In the genomic region with DNA sequence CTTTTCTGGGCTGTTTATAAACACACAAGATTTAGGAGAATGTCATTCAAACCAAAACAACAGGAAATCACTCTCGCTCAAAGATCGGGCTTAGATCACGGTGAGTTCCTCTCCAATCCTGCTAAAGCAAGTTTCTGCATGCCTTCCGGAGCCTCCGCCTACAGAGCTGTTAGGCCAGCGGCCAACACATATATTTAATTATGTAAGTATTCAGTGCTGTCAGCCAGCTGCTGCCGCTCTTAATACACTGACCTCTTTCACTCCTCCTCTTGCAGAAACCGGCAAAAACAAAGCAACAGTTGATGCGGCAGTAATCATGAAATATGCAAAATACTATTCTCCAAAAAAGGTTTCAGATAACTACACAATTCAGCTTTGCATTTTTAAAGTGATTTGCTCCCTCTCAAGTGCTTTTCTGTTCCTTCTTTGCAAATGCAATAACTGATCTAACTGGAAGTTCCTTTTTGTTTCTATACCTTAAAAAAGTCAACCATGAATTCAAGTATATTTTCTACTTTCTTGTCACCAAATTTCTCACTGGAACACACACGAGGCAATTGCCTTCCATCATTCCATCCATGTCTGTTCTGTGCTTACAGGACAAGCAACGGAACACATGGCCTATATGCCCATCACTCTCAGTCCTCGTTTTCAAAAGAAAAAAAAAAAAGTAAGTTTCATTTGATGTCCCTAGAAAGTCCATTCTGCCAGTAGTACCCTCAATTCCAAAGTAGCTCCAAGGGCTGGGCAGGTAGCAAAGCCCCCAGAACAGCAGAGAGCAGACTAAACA, we compare ENCODE assay signal across 8 mouse cellular contexts.
DNase-seq lines count a peak whose midpoint lies in the region; ATAC-seq lines count a peak whose summit lies in the region.

No protein-coding gene starts in this region.

- DNase-seq in heart, adult 11 months = peak; percentile 91
- peak; percentile 75 for DNase-seq in MN1 (ENCODE audit: low spot score)
- DNase-seq in forebrain, embryonic 10.5 days (ENCODE audit: extremely low spot score, low spot score) = peak; percentile 28
- peak; percentile 13 to 56 for DNase-seq in left cerebral cortex, adult 9 months (ENCODE audit: low spot score in 2 of 2)
- peak; percentile 49 to 67 for DNase-seq in urinary bladder, postnatal 36 days (ENCODE audit: low spot score in 2 of 2)

- no peaks in the 10 kb centered on the region for H3K36me3 ChIP-seq in heart, embryonic 11.5 days (ENCODE audit: control insufficient read depth, insufficient read depth, low read length)
- no peaks in the 10 kb centered on the region for H3K36me3 ChIP-seq in forebrain, embryonic 10.5 days (replicated peaks)
- no peaks in the 10 kb centered on the region for H3K36me3 ChIP-seq in hindbrain, embryonic 15.5 days
- no peaks in the 10 kb centered on the region for H3K36me3 ChIP-seq in midbrain, embryonic 13.5 days

- H3K4me2 ChIP-seq in heart, embryonic 11.5 days = no peak overlapping the region
- peak overlapping the region; percentile 24; the same call in 1 of the 2 replicates for H3K4me2 ChIP-seq in hindbrain, embryonic 15.5 days
- H3K4me2 ChIP-seq in midbrain, embryonic 13.5 days (replicated peaks) = no peak overlapping the region

- no peak for ATAC-seq in heart, embryonic 11.5 days (replicated peaks; ENCODE audit: insufficient number of reproducible peaks, low FRiP score, low TSS enrichment)
- peak; percentile 84 for ATAC-seq in hindbrain, embryonic 15.5 days (ENCODE audit: low FRiP score, low read depth)
- peak; percentile 89 for ATAC-seq in midbrain, embryonic 13.5 days

- H3K27me3 ChIP-seq in heart, embryonic 11.5 days (ENCODE audit: control insufficient read depth, insufficient read depth, low read length) = no peaks in the 10 kb centered on the region
- H3K27me3 ChIP-seq in forebrain, embryonic 10.5 days (ENCODE audit: poor library complexity, severe bottlenecking) = no peaks in the 10 kb centered on the region
- no peaks in the 10 kb centered on the region for H3K27me3 ChIP-seq in hindbrain, embryonic 15.5 days
- no peaks in the 10 kb centered on the region for H3K27me3 ChIP-seq in midbrain, embryonic 13.5 days

- H3K9ac ChIP-seq in heart, embryonic 11.5 days (ENCODE audit: low read depth, low read length) = no peak overlapping the region; the same call in 1 of the 2 replicates
- no peak overlapping the region for H3K9ac ChIP-seq in hindbrain, embryonic 15.5 days
- no peak overlapping the region for H3K9ac ChIP-seq in midbrain, embryonic 13.5 days (replicated peaks)

- no peak overlapping the region; the same call in 1 of the 2 replicates for H3K27ac ChIP-seq in heart, embryonic 11.5 days (ENCODE audit: low read depth, low read length)
- peak overlapping the region; percentile 54 for H3K27ac ChIP-seq in forebrain, embryonic 10.5 days
- H3K27ac ChIP-seq in hindbrain, embryonic 15.5 days (replicated peaks) = 0 out of 2 replicates have a peak overlapping the region, but pooled peaks have one; percentile 49
- 0 out of 2 replicates have a peak overlapping the region, but pooled peaks have one; percentile 30 for H3K27ac ChIP-seq in midbrain, embryonic 13.5 days

- no peak overlapping the region for H3K4me3 ChIP-seq in heart, embryonic 11.5 days (ENCODE audit: low read depth, low read length)
- H3K4me3 ChIP-seq in forebrain, embryonic 10.5 days = no peak overlapping the region
- no peak overlapping the region for H3K4me3 ChIP-seq in hindbrain, embryonic 15.5 days
- no peak overlapping the region for H3K4me3 ChIP-seq in midbrain, embryonic 13.5 days (replicated peaks)

- peaks cover 23% of the 10 kb centered on the region for H3K4me1 ChIP-seq in heart, embryonic 11.5 days (ENCODE audit: control insufficient read depth, insufficient read depth, low read length)
- peaks cover 61% of the 10 kb centered on the region for H3K4me1 ChIP-seq in forebrain, embryonic 10.5 days
- H3K4me1 ChIP-seq in hindbrain, embryonic 15.5 days (replicated peaks) = peaks cover 10% of the 10 kb centered on the region
- peaks cover 22% of the 10 kb centered on the region for H3K4me1 ChIP-seq in midbrain, embryonic 13.5 days (replicated peaks)

- H3K9me3 ChIP-seq in heart, embryonic 11.5 days (replicated peaks; ENCODE audit: control insufficient read depth, low read length) = no peaks in the 10 kb centered on the region
- H3K9me3 ChIP-seq in forebrain, embryonic 10.5 days = no peaks in the 10 kb centered on the region
- H3K9me3 ChIP-seq in hindbrain, embryonic 15.5 days = no peaks in the 10 kb centered on the region
- no peaks in the 10 kb centered on the region for H3K9me3 ChIP-seq in midbrain, embryonic 13.5 days

- 62% methylated on average over 12 of the region's 12 CpGs for WGBS in heart, embryonic 11.5 days (ENCODE audit: insufficient replicate concordance)
- WGBS in forebrain, embryonic 10.5 days = 34% methylated on average over 12 of the region's 12 CpGs
- WGBS in hindbrain, embryonic 15.5 days = 9% methylated on average over 12 of the region's 12 CpGs
- WGBS in midbrain, embryonic 13.5 days = 26% methylated on average over 12 of the region's 12 CpGs

Comparison
In these comparisons a context has a peak if more than half of its experiments do, and no peak if none do; other contexts are left out.
1. DNase-seq: peak in every context shown above with its lines; median percentile 91 in heart, adult 11 months; 75 in MN1; 58 in urinary bladder, postnatal 36 days; 34 in left cerebral cortex, adult 9 months; 28 in forebrain, embryonic 10.5 days.